Mouse (Mus musculus) neural tube, embryonic 11.5 days (tissue): Measurements from ENCODE around the gene Cobll1. TPM values are rescaled to one million over a fixed set of nuclear protein-coding genes. Genes with fewer than 3 reads are reported as not detected.

Experiments
- ATAC-seq: fragments of 200-750 bp; cut with Nextera tagmentation; 2 replicates; pipeline ENCODE4 v1.8.0; 2017; ENCODE audit warnings: moderate number of reproducible peaks, mild to moderate bottlenecking, moderate TSS enrichment, moderate library complexity; ENCODE audit not compliant: insufficient read depth, low FRiP score, low TSS enrichment
- DNase-seq: peaks from one replicate; pipeline ENCODE4 v3.0.0-alpha.2; 2015; ENCODE audit warnings: low spot score
- H3K27ac ChIP-seq: fragments of 300-500 bp; sonication (generic); 2 replicates; pipeline ENCODE4 v1.5.1; 2014; ENCODE audit warnings: low read depth, mild to moderate bottlenecking, low read length
- H3K27me3 ChIP-seq: fragments of 300-500 bp; sonication (generic); 2 replicates; pipeline ENCODE4 v1.6.1; 2014; ENCODE audit warnings: mild to moderate bottlenecking, low read length, mixed read lengths; ENCODE audit not compliant: control insufficient read depth, insufficient read depth
- H3K36me3 ChIP-seq: fragments of 300-500 bp; sonication (generic); 2 replicates; pipeline ENCODE4 v1.6.1; 2014; ENCODE audit warnings: mild to moderate bottlenecking, low read length, moderate library complexity, mixed read lengths; ENCODE audit not compliant: control insufficient read depth, insufficient read depth
- H3K4me1 ChIP-seq: fragments of 300-500 bp; sonication (generic); 2 replicates; pipeline ENCODE4 v1.6.1; 2014; ENCODE audit warnings: low read length, mixed read lengths; ENCODE audit not compliant: control insufficient read depth, insufficient read depth
- H3K4me2 ChIP-seq: fragments of 300-500 bp; sonication (generic); 2 replicates; pipeline ENCODE4 v1.6.1; 2014; ENCODE audit warnings: low read depth, mild to moderate bottlenecking, moderate library complexity
- H3K4me3 ChIP-seq: fragments of 300-500 bp; sonication (generic); 2 replicates; pipeline ENCODE4 v1.5.1; 2014; ENCODE audit warnings: low read depth, low read length
- H3K9ac ChIP-seq: fragments of 300-500 bp; sonication (generic); 2 replicates; pipeline ENCODE4 v1.6.1; 2014; ENCODE audit warnings: mild to moderate bottlenecking, low read length
- H3K9me3 ChIP-seq: fragments of 300-500 bp; sonication (generic); 2 replicates; pipeline ENCODE4 v1.6.1; 2016; ENCODE audit warnings: low read length; ENCODE audit not compliant: control insufficient read depth
- WGBS: fragments of 180-500 bp; shearing (Covaris S2); extraction: QIAGEN DNeasy Blood & Tissue Kit; methylation state at CpG from one replicate; pipeline ENCODE4 v1.1.7; 2014; 5-methylcytosine and 5-hydroxymethylcytosine counted together
- polyA plus RNA-seq: library from polyadenylated mRNA; unstranded; fragments of >200 nt; fragmentation: Nextera tagmentation; extraction: Ambion mirVana; gene quantifications from 2 replicates; pipeline ENCODE4 v1.2.1, GENCODE M21; 2014

Cobll1 gene
- polyA plus RNA-seq, 1 experiment from 2014 or later: 1.6 TPM

DNA sequence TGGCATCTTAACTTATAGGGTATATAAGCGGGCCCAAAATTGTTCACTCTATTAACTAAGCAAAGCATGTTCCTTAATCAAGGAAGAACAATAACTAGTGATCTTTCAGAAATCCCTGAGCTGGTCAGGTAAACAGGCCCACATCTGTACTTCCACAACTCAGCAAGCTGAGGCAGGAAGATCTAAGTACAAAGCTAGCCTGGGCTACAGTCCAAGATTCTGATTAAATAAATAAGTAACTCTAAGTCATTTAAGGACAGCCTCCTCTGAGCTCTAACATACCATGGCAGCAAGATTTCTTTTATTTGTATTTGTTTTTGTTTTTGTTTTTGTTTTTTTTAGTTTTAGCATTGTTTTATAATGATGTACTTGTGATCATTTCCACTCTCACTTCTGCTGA lies 42.2 kb downstream of the Cobll1 start:
- Histone ChIP-seq H3K4me1 (no peaks in the 10 kb centered on the region), H3K36me3 (no peaks in the 10 kb centered on the region), H3K27ac (no peak overlapping the region), H3K4me2 (no peak overlapping the region), H3K4me3 (no peak overlapping the region), H3K9me3 (no peaks in the 10 kb centered on the region), H3K27me3 (no peaks in the 10 kb centered on the region), H3K9ac (no peak overlapping the region)
- WGBS: 89% methylated on average over 1 of the region's 1 CpGs
- ATAC-seq (no peak), DNase-seq (no peak)

DNA sequence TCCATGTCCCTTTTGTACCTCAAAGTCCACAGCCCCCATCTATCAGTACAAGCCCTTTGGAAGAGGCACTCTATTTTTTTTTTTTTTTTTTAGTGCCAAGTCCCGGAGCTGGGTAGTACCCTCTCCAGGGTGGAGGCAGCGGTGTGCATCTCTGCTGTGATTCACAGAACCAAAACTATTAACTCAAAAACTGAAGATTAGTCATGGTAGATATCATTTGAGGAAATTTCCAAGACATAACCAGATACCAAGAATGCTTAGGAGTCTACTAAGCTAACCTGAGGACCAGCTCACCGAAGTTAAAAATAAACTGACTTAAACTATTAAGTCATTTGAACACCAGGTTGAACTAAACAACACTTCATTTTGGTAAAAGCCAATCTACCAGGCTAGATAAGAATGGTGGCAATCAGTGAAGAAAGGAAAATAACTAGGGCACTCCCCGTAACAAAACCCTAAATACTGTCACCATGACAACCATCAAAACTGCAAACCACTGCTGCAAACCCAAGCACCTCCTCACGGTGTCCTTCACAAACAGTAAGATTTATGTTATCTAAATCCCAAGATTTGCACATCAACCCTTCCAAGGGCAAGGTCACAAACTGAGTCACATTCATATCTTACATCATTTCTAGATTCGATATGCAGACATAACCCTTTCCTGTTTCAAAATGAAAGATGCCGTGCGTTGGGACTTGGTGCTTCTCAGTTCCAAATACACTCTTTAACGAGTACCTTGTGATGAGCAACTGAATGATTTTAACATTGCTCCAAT lies 43.8 kb downstream of the Cobll1 start:
- ATAC-seq (no peak), DNase-seq (no peak)
- Histone ChIP-seq H3K4me2 (no peak overlapping the region), H3K27me3 (no peaks in the 10 kb centered on the region), H3K9me3 (no peaks in the 10 kb centered on the region), H3K27ac (no peak overlapping the region), H3K9ac (no peak overlapping the region), H3K4me3 (no peak overlapping the region), H3K4me1 (no peaks in the 10 kb centered on the region), H3K36me3 (no peaks in the 10 kb centered on the region)
- 86% methylated on average over 9 of the region's 9 CpGs for WGBS

DNA sequence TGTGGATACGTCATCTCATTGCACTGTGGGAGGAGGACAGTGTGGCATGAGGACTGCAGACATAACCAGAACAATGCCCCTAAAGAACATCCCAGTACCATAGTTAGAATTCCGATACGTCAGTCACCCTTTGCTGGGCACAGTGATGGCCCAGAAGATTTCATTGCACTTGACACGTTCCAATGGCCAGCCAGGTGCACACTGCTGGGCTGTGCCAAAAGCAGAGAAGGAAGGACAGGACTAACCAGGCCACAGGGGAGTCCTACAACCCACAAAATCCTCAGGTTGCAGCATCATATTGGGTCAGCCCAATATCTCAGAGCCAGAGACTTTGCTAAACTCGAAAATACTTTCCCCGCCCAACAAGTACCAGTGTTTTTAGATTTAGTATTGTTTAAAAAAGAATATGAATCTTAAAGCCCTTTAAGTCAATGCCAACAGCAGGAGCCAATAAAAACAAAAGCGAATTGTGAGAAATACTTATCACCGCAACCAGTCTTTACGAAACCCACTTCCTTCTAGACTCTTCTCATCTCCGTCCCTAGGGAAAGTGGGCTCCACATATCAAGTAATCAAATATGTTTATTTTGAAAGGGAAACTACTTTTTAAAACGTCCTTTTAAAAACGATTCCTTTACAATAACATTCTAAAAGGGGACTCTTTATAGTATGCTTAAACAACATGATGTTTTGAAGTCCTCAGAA lies 46.0 kb downstream of the Cobll1 start:
- DNase-seq (no peak), ATAC-seq (no peak)
- Histone ChIP-seq H3K9me3 (no peaks in the 10 kb centered on the region), H3K4me3 (no peak overlapping the region), H3K27me3 (no peaks in the 10 kb centered on the region), H3K4me1 (no peaks in the 10 kb centered on the region), H3K4me2 (no peak overlapping the region), H3K36me3 (no peaks in the 10 kb centered on the region), H3K9ac (no peak overlapping the region), H3K27ac (no peak overlapping the region)
- WGBS: 86% methylated on average over 12 of the region's 12 CpGs

DNA sequence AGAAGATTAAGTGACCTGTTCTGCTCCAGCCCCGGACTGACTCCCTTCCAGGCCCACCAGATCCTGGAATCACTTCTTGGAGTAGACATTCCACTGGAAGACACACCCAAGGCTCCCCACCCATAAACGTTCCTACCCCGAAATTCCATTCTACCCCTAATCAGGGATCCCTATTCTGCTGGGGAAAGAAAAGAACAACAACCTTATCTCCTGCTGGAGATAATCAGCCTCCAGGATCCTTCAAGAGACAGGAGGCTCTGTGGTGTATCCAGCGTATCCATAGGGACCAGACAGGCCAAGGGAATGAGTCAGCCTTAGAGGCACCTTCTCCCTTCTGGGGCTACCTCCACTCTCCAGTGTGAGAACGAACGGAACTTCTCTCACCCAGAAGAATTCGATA lies 47.8 kb downstream of the Cobll1 start:
- no peaks in the 10 kb centered on the region for H3K27me3 ChIP-seq
- no peaks in the 10 kb centered on the region for H3K9me3 ChIP-seq
- WGBS: 78% methylated on average over 7 of the region's 7 CpGs
- H3K4me3 ChIP-seq: no peak overlapping the region
- H3K36me3 ChIP-seq: no peaks in the 10 kb centered on the region
- no peak overlapping the region for H3K4me2 ChIP-seq
- no peak for ATAC-seq
- H3K4me1 ChIP-seq: no peaks in the 10 kb centered on the region
- H3K27ac ChIP-seq: no peak overlapping the region
- DNase-seq: no peak
- H3K9ac ChIP-seq: no peak overlapping the region

DNA sequence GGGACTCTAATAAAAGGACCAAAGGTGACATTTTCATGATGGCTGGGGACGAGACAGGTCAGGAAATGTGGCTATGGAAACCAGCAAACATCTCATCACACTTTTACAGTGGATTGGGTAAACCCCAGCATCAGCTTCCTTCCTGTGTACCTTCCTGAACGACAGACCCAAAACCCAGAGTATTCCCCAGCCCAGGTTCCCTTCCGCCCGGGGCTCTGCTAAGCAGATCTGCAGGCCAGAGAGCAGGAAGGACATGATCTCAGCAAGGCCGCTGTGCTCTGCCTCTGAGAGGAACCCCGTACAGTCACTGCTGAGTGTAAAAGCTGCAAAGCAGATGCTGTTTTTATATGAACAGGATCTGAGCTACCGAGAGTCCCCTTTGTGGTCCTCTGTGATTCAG lies 49.9 kb downstream of the Cobll1 start:
- no peak overlapping the region for H3K27ac ChIP-seq
- H3K4me3 ChIP-seq: no peak overlapping the region
- H3K4me1 ChIP-seq: no peaks in the 10 kb centered on the region
- H3K9ac ChIP-seq: no peak overlapping the region
- no peaks in the 10 kb centered on the region for H3K36me3 ChIP-seq
- DNase-seq (no peak), ATAC-seq (no peak)
- no peak overlapping the region for H3K4me2 ChIP-seq
- H3K27me3 ChIP-seq: no peaks in the 10 kb centered on the region
- no peaks in the 10 kb centered on the region for H3K9me3 ChIP-seq
- WGBS: 68% methylated on average over 7 of the region's 7 CpGs

DNA sequence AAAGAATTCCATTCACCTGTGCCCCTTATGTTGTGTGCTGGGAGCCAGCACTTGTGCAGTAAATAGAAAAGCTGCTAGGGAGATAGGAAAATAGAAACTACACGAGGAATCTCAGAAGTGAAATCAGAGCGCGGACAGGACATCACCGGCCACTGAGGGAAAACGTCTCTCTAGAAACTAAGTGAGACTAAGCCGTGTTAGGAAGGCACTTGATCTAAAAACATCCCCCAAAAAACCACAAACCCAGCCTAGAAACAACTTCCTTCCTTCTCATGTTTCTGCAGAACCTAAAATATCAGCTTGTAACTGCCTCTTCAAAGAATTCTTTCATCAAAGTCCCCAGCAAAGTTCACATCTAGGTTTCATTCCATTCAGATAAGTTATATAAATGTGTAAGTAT lies 50.6 kb downstream of the Cobll1 start:
- Histone ChIP-seq H3K4me2 (no peak overlapping the region), H3K27ac (no peak overlapping the region), H3K36me3 (no peaks in the 10 kb centered on the region), H3K9ac (no peak overlapping the region), H3K4me1 (no peaks in the 10 kb centered on the region), H3K27me3 (no peaks in the 10 kb centered on the region), H3K4me3 (no peak overlapping the region), H3K9me3 (no peaks in the 10 kb centered on the region)
- DNase-seq (no peak), ATAC-seq (no peak)
- 79% methylated on average over 6 of the region's 6 CpGs for WGBS

DNA sequence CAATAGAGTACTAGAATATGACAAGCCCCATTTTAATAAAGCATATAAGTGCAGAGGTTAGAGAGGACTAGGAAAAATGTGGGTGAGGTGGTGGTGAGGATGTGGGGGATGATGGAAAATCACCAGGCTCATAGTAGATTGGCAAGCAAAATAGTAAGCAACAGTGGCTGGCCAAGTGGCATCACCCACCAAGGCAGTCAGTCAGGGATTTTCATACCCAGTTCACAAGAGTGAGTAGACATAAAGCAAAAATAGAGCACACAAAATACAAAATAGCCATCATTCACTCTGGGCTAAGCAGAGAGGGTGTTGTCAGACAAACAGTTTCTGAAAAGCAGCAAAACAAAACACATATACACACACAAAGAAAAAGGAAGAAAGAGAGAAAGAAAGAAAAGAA lies 51.6 kb downstream of the Cobll1 start:
- no peak overlapping the region for H3K4me3 ChIP-seq
- no peak overlapping the region for H3K4me2 ChIP-seq
- ATAC-seq (no peak), DNase-seq (no peak)
- no peaks in the 10 kb centered on the region for H3K36me3 ChIP-seq
- H3K9me3 ChIP-seq: no peaks in the 10 kb centered on the region
- no peaks in the 10 kb centered on the region for H3K4me1 ChIP-seq
- no peaks in the 10 kb centered on the region for H3K27me3 ChIP-seq
- no peak overlapping the region for H3K9ac ChIP-seq
- H3K27ac ChIP-seq: no peak overlapping the region

DNA sequence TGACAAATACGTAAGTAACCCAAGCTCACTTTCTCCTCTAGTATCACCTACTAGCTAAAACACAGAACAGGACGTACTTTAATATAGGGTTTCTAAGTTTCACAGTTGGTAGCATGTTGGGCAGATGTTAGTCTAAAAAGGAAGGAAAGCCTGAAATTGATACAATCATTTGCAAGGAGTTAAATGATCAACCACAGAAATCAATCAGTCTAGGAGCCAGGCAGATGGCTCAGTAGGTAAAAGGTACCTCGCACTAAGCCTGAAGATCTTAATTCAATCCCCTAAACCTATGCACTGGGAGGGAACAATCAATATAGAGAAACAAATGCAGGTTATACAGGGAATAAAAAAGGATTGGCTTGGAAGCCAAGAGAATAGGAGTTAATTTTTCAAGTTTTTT lies 52.0 kb downstream of the Cobll1 start:
- no peak overlapping the region for H3K9ac ChIP-seq
- no peak overlapping the region for H3K27ac ChIP-seq
- DNase-seq (no peak), ATAC-seq (no peak)
- H3K4me2 ChIP-seq: no peak overlapping the region
- WGBS: 85% methylated on average over 3 of the region's 3 CpGs
- H3K4me3 ChIP-seq: no peak overlapping the region
- H3K36me3 ChIP-seq: no peaks in the 10 kb centered on the region
- H3K9me3 ChIP-seq: no peaks in the 10 kb centered on the region
- no peaks in the 10 kb centered on the region for H3K27me3 ChIP-seq
- no peaks in the 10 kb centered on the region for H3K4me1 ChIP-seq

DNA sequence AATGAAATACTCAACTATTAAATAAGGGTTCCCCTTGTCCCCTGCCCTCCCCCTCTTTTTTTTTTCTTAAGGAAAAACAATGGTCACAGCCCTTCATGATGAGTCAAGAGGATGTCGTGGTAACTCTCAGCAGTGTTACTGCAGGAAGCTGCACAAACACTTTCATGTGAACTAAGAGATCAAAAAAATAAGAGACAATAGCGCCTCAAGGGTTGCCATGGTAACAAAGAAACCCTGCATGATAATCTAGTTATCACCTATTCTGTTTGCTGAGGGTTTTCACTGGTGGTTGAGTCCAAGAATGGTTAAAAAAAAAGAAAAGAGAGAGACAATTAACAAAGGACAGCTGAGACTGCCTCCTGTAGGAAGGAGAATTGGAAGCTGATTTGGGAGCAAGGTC lies 56.5 kb downstream of the Cobll1 start:
- H3K27me3 ChIP-seq: no peaks in the 10 kb centered on the region
- DNase-seq: no peak
- H3K27ac ChIP-seq: no peak overlapping the region
- WGBS: 35% methylated on average over 2 of the region's 2 CpGs
- no peak overlapping the region for H3K9ac ChIP-seq
- peaks cover 6% of the 10 kb centered on the region; the same call in 1 of the 2 replicates for H3K4me1 ChIP-seq
- H3K4me3 ChIP-seq: no peak overlapping the region
- H3K4me2 ChIP-seq: no peak overlapping the region
- ATAC-seq: no peak
- no peaks in the 10 kb centered on the region for H3K9me3 ChIP-seq
- H3K36me3 ChIP-seq: no peaks in the 10 kb centered on the region
